Mouse (Mus musculus) testis, adult 2 months (tissue): ENCODE measurements at regions not wholly inside any gene's neighbourhood (a gene's known extent, or its start where the extent isn't known, plus 50 kb on each side); places are given as distances from the start of the nearest gene placed in this dataset.

ENCODE experiments used
- H3K27ac ChIP-seq: fragments of 200-500 bp; 2 replicates; pipeline ENCODE4 v1.5.1; 2012; ENCODE audit warnings: low read depth, low read length; ENCODE audit not compliant: control insufficient read depth, insufficient read depth
- H3K27me3 ChIP-seq: fragments of 200-500 bp; 2 replicates; pipeline ENCODE4 v1.6.1; 2012; ENCODE audit warnings: mild to moderate bottlenecking, low read length, moderate library complexity; ENCODE audit not compliant: control insufficient read depth, insufficient read depth
- H3K36me3 ChIP-seq: fragments of 200-500 bp; 2 replicates; pipeline ENCODE4 v1.6.1; 2012; ENCODE audit warnings: mild to moderate bottlenecking, low read length; ENCODE audit not compliant: control insufficient read depth, insufficient read depth
- H3K4me1 ChIP-seq: fragments of 200-500 bp; 2 replicates; pipeline ENCODE4 v1.6.1; 2012; ENCODE audit warnings: low read length; ENCODE audit not compliant: control insufficient read depth, insufficient read depth
- H3K4me3 ChIP-seq: fragments of 200-500 bp; 2 replicates; pipeline ENCODE4 v1.5.1; 2012; ENCODE audit warnings: low read depth, mild to moderate bottlenecking, low read length, moderate library complexity, mixed read lengths; ENCODE audit not compliant: control insufficient read depth
- CTCF ChIP-seq: fragments of 200-500 bp; IDR thresholded peaks from 2 replicates; pipeline ENCODE4 v1.5.1; 2012; ENCODE audit warnings: low read depth, mild to moderate bottlenecking, inconsistent platforms, low read length, moderate library complexity; ENCODE audit not compliant: control insufficient read depth, insufficient read depth, insufficient replicate concordance
- POLR2A ChIP-seq: fragments of 200-500 bp; IDR thresholded peaks from 2 replicates; pipeline ENCODE4 v1.6.1; 2012; ENCODE audit warnings: low read depth, mild to moderate bottlenecking, inconsistent platforms, low read length, moderate library complexity; ENCODE audit not compliant: control insufficient read depth

- no peaks in the 10 kb centered on the region for H3K27me3 ChIP-seq
- H3K36me3 ChIP-seq = no peaks in the 10 kb centered on the region
- TF ChIP-seq POLR2A (no peak), CTCF (no peak)
- H3K4me3 ChIP-seq = no peak overlapping the region
- no peak overlapping the region for H3K27ac ChIP-seq
- H3K4me1 ChIP-seq = no peaks in the 10 kb centered on the region
These were observed 86.2 kb upstream of the Usp47 start for GRCm38 (mm10) chr7:111937102-111937501.

- TF ChIP-seq CTCF (no peak), POLR2A (no peak)
- H3K27me3 ChIP-seq = no peaks in the 10 kb centered on the region
- H3K27ac ChIP-seq = no peak overlapping the region
These were observed 90.6 kb upstream of the Usp47 start for GRCm38 (mm10) chr7:111932725-111933124.

GRCm38 (mm10) chr7:111919961-111920360, 103.3 kb upstream of the Usp47 start:
- Histone ChIP-seq H3K4me1 (no peaks in the 10 kb centered on the region), H3K36me3 (no peaks in the 10 kb centered on the region), H3K27me3 (no peaks in the 10 kb centered on the region), H3K27ac (no peak overlapping the region), H3K4me3 (no peak overlapping the region)
- TF ChIP-seq CTCF (no peak), POLR2A (no peak)

More at GRCm38 (mm10) chr7:111932725-111933124, 90.6 kb upstream of the Usp47 start:
- H3K4me1 ChIP-seq = no peaks in the 10 kb centered on the region
- H3K4me3 ChIP-seq = no peak overlapping the region
- H3K36me3 ChIP-seq = no peaks in the 10 kb centered on the region

GRCm38 (mm10) chr7:111903741-111904231, 119.5 kb upstream of the Usp47 start:
- Histone ChIP-seq H3K4me1 (no peaks in the 10 kb centered on the region), H3K27ac (no peak overlapping the region), H3K27me3 (no peaks in the 10 kb centered on the region), H3K4me3 (no peak overlapping the region), H3K36me3 (no peaks in the 10 kb centered on the region)
- TF ChIP-seq POLR2A = no peak
- TF ChIP-seq CTCF = no peak

- TF ChIP-seq CTCF = no peak
- TF ChIP-seq POLR2A = no peak
- Histone ChIP-seq H3K36me3 (no peaks in the 10 kb centered on the region), H3K27ac (no peak overlapping the region), H3K4me3 (no peak overlapping the region), H3K4me1 (no peaks in the 10 kb centered on the region), H3K27me3 (no peaks in the 10 kb centered on the region)
These were observed 117.2 kb upstream of the Galnt18 start for GRCm38 (mm10) chr7:111897016-111897415.

- TF ChIP-seq POLR2A (no peak), CTCF (no peak)
- Histone ChIP-seq H3K4me3 (no peak overlapping the region), H3K36me3 (no peaks in the 10 kb centered on the region), H3K27me3 (no peaks in the 10 kb centered on the region), H3K27ac (no peak overlapping the region), H3K4me1 (no peaks in the 10 kb centered on the region)
These were observed 116.5 kb upstream of the Galnt18 start for GRCm38 (mm10) chr7:111896255-111896654.

GRCm38 (mm10) chr7:111882991-111883390, 103.2 kb upstream of the Galnt18 start:
- Histone ChIP-seq H3K4me1 (no peaks in the 10 kb centered on the region), H3K4me3 (no peak overlapping the region), H3K36me3 (no peaks in the 10 kb centered on the region), H3K27me3 (no peaks in the 10 kb centered on the region), H3K27ac (no peak overlapping the region)
- no peak for TF ChIP-seq POLR2A
- no peak for TF ChIP-seq CTCF
